Mouse (Mus musculus) lung, adult 2 months (tissue): Measurements from ENCODE around the gene Taf15.

ENCODE experiments used
- CTCF ChIP-seq: fragments of 200-500 bp; IDR thresholded peaks from 2 replicates; pipeline ENCODE4 v1.5.1; 2011; ENCODE audit warnings: mild to moderate bottlenecking, low read length, control low read depth; ENCODE audit not compliant: insufficient read depth
- POLR2A ChIP-seq: fragments of 200-500 bp; IDR thresholded peaks from 2 replicates; pipeline ENCODE4 v1.6.1; 2011; ENCODE audit warnings: low read depth, mild to moderate bottlenecking, control low read depth, low read length, borderline replicate concordance; ENCODE audit errors: extremely low read depth

DNA sequence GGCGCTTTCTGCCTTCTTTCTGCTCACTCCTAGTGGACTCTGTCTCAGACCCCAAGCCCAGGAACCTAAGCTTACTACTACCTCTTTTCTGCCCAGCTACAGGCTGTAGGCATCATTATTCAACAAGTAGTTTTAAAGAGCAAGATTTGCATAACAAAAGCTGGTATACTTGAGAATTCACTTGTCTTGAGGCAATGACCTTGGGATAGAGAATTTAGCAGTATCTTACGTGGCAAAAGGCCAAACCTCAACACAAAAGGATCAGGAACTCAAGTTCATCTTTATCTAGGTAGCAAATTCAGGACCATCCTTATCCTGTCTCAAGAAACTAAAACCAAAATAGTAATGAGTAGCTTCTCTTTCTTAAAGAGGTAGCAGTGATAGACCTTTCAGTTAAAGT lies 22.7 kb downstream of the Taf15 start:
- no peak for TF ChIP-seq CTCF
- no peak for TF ChIP-seq POLR2A
